Mouse (Mus musculus): ENCODE data around the gene Cd2bp2. TPM values are rescaled to one million over a fixed set of nuclear protein-coding genes. Genes with fewer than 3 reads are reported as not detected.
A peak's percentile ranks its signal among the peaks of the same experiment; 100 is the strongest.

Gene Cd2bp2
- total and polyA plus RNA-seq, 3 experiments: 18.2 to 35.2 (median 33.4) TPM

- Histone ChIP-seq H3K9ac (ENCODE audit: low read depth, low read length) (no peak overlapping the region), H3K27me3 (ENCODE audit: control insufficient read depth, insufficient read depth, low read length) (no peaks in the 10 kb centered on the region), H3K79me2 (replicated peaks; ENCODE audit: control insufficient read depth, insufficient read depth, low read length) (peaks cover 2% of the 10 kb centered on the region; the same call in 1 of the 2 replicates), H3K36me3 (ENCODE audit: control insufficient read depth, insufficient read depth, low read length) (no peaks in the 10 kb centered on the region; the same call in 1 of the 2 replicates), H3K4me3 (no peak overlapping the region), H3K27ac (no peak overlapping the region), H3K4me1 (ENCODE audit: control insufficient read depth, insufficient read depth, low read length) (peaks cover 7% of the 10 kb centered on the region)
- DNase-seq: no peak
- TF ChIP-seq CTCF (IDR thresholded peaks at IDR 0.05) (no peak), EP300 (IDR thresholded peaks at IDR 0.05; ENCODE audit: insufficient read depth, low read depth, low read length) (no peak), POLR2A (IDR thresholded peaks at IDR 0.05; ENCODE audit: insufficient read depth, low read depth, low read length) (no peak)
- intact Hi-C loops (cut with DNase I): loop anchor here (10.0 kb wide), 1 partner anchor 178 kb away; the partner anchor contains the start of genes Mvp, Pagr1a and Pagr1b
- 89% methylated on average over 5 of the region's 5 CpGs for WGBS
These were observed 2.9 kb downstream of the Cd2bp2 start for GRCm38 (mm10) chr7:127192989-127193388.

- 84% methylated on average over 6 of the region's 6 CpGs for WGBS
- no peak for TF ChIP-seq CTCF (IDR thresholded peaks at IDR 0.05)
- TF ChIP-seq POLR2A (IDR thresholded peaks at IDR 0.05; ENCODE audit: insufficient read depth, low read depth, low read length): no peak
- no peak for TF ChIP-seq EP300 (IDR thresholded peaks at IDR 0.05; ENCODE audit: insufficient read depth, low read depth, low read length)
- Histone ChIP-seq H3K9ac (ENCODE audit: low read depth, low read length) (no peak overlapping the region), H3K4me3 (no peak overlapping the region), H3K36me3 (ENCODE audit: control insufficient read depth, insufficient read depth, low read length) (no peaks in the 10 kb centered on the region; the same call in 1 of the 2 replicates), H3K4me1 (ENCODE audit: control insufficient read depth, insufficient read depth, low read length) (peaks cover 5% of the 10 kb centered on the region), H3K27ac (no peak overlapping the region), H3K27me3 (ENCODE audit: control insufficient read depth, insufficient read depth, low read length) (no peaks in the 10 kb centered on the region), H3K79me2 (replicated peaks; ENCODE audit: control insufficient read depth, insufficient read depth, low read length) (peaks cover 2% of the 10 kb centered on the region; the same call in 1 of the 2 replicates)
- intact Hi-C loops (cut with DNase I): loop anchor here (10.0 kb wide), 1 partner anchor 176 kb away; the partner anchor contains the start of genes Mvp, Pagr1a and Pagr1b
- DNase-seq: no peak
These were observed 5.2 kb downstream of the Cd2bp2 start for GRCm38 (mm10) chr7:127190672-127191071.

- no peaks in the 10 kb centered on the region for H3K4me1 ChIP-seq (ENCODE audit: control insufficient read depth, insufficient read depth, low read length)
- no peak overlapping the region for H3K9ac ChIP-seq (ENCODE audit: low read depth, low read length)
- intact Hi-C loops (cut with DNase I): no loop called here
- DNase-seq: no peak
- WGBS: 55% methylated on average over 17 of the region's 17 CpGs
- no peak overlapping the region for H3K27ac ChIP-seq
- no peak for TF ChIP-seq EP300 (IDR thresholded peaks at IDR 0.05; ENCODE audit: insufficient read depth, low read depth, low read length)
- TF ChIP-seq CTCF (IDR thresholded peaks at IDR 0.05): no peak
- no peak for TF ChIP-seq POLR2A (IDR thresholded peaks at IDR 0.05; ENCODE audit: insufficient read depth, low read depth, low read length)
- H3K79me2 ChIP-seq (replicated peaks; ENCODE audit: control insufficient read depth, insufficient read depth, low read length): no peaks in the 10 kb centered on the region
- H3K36me3 ChIP-seq (ENCODE audit: control insufficient read depth, insufficient read depth, low read length): no peaks in the 10 kb centered on the region
- no peaks in the 10 kb centered on the region for H3K27me3 ChIP-seq (ENCODE audit: control insufficient read depth, insufficient read depth, low read length)
- H3K4me3 ChIP-seq: no peak overlapping the region
These were observed 7.3 kb downstream of the Cd2bp2 start for GRCm38 (mm10) chr7:127188305-127189276.

DNA sequence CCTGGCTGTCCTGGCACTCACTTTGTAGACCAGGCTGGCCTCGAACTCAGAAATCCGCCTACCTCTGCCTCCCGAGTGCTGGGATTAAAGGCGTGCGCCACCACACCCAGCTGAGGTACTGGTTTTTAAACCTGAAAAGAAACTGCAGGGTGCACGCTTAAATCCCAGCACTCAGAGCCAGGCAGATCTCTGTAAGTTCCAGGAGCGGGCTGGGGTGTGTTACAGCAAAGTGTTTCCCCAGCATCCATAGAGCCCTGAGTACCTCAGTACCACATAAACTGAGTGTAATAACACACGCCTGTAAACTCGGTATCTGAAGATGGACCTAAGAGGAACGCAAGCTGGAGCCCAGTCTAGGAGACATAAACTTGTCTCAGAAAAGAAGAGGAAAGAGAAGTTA lies 8.5 kb downstream of the Cd2bp2 start:
- Histone ChIP-seq H3K79me2 (replicated peaks; ENCODE audit: control insufficient read depth, insufficient read depth, low read length) (no peaks in the 10 kb centered on the region), H3K27me3 (ENCODE audit: control insufficient read depth, insufficient read depth, low read length) (no peaks in the 10 kb centered on the region), H3K36me3 (ENCODE audit: control insufficient read depth, insufficient read depth, low read length) (no peaks in the 10 kb centered on the region), H3K4me1 (ENCODE audit: control insufficient read depth, insufficient read depth, low read length) (no peaks in the 10 kb centered on the region), H3K4me3 (no peak overlapping the region), H3K9ac (ENCODE audit: low read depth, low read length) (no peak overlapping the region), H3K27ac (no peak overlapping the region)
- WGBS: 74% methylated on average over 10 of the region's 10 CpGs
- TF ChIP-seq CTCF (IDR thresholded peaks at IDR 0.05): no peak
- TF ChIP-seq EP300 (IDR thresholded peaks at IDR 0.05; ENCODE audit: insufficient read depth, low read depth, low read length): no peak
- no peak for TF ChIP-seq POLR2A (IDR thresholded peaks at IDR 0.05; ENCODE audit: insufficient read depth, low read depth, low read length)
- DNase-seq: no peak
- intact Hi-C loops (cut with DNase I): no loop called here

DNA sequence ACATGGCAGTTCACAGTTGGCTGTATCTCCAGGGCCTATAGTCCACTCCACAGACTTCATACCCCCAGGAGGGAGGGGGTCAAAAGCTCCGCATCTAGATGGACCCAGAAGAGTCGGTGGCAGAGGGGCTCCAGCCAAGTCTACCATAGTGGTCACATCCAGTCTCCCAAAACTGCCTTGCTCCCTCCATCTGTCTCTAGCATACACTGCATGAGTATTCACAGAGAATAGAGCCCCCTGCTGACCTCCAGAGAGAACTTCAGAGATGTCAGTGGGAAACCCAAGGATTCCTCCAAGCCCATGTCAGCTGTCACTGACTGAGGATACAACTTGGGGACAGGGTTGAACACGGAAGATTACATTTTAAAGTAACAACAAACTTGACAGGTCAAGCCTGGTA lies 10.2 kb downstream of the Cd2bp2 start:
- WGBS: 71% methylated on average over 3 of the region's 3 CpGs
- Histone ChIP-seq H3K4me1 (ENCODE audit: control insufficient read depth, insufficient read depth, low read length) (no peaks in the 10 kb centered on the region), H3K27me3 (ENCODE audit: control insufficient read depth, insufficient read depth, low read length) (no peaks in the 10 kb centered on the region), H3K79me2 (replicated peaks; ENCODE audit: control insufficient read depth, insufficient read depth, low read length) (no peaks in the 10 kb centered on the region), H3K4me3 (no peak overlapping the region), H3K27ac (no peak overlapping the region), H3K36me3 (ENCODE audit: control insufficient read depth, insufficient read depth, low read length) (no peaks in the 10 kb centered on the region), H3K9ac (ENCODE audit: low read depth, low read length) (no peak overlapping the region)
- no peak for DNase-seq
- TF ChIP-seq POLR2A (IDR thresholded peaks at IDR 0.05; ENCODE audit: insufficient read depth, low read depth, low read length) (no peak), EP300 (IDR thresholded peaks at IDR 0.05; ENCODE audit: insufficient read depth, low read depth, low read length) (no peak), CTCF (IDR thresholded peaks at IDR 0.05) (peak; percentile 48)
- intact Hi-C loops (cut with DNase I): no loop called here

- WGBS: 0% methylated on average over 1 of the region's 1 CpGs
- Histone ChIP-seq H3K79me2 (replicated peaks; ENCODE audit: control insufficient read depth, insufficient read depth, low read length) (no peaks in the 10 kb centered on the region), H3K36me3 (ENCODE audit: control insufficient read depth, insufficient read depth, low read length) (no peaks in the 10 kb centered on the region), H3K27ac (no peak overlapping the region), H3K4me1 (ENCODE audit: control insufficient read depth, insufficient read depth, low read length) (no peaks in the 10 kb centered on the region), H3K9ac (ENCODE audit: low read depth, low read length) (no peak overlapping the region), H3K4me3 (no peak overlapping the region), H3K27me3 (ENCODE audit: control insufficient read depth, insufficient read depth, low read length) (no peaks in the 10 kb centered on the region)
- intact Hi-C loops (cut with DNase I): loop anchor here (5.0 kb wide), 1 partner anchor 62 kb away; the partner anchor contains the start of gene Qprt
- no peak for DNase-seq
- no peak for TF ChIP-seq CTCF (IDR thresholded peaks at IDR 0.05)
- TF ChIP-seq EP300 (IDR thresholded peaks at IDR 0.05; ENCODE audit: insufficient read depth, low read depth, low read length): no peak
- no peak for TF ChIP-seq POLR2A (IDR thresholded peaks at IDR 0.05; ENCODE audit: insufficient read depth, low read depth, low read length)
These were observed 11.1 kb downstream of the Cd2bp2 start for GRCm38 (mm10) chr7:127184720-127185119.

Data from heart, adult 2 months (tissue).